Mouse (Mus musculus) gonadal fat pad, adult 2 months (tissue): ENCODE data around the gene Apol7a. TPM values are rescaled to one million over a fixed set of nuclear protein-coding genes. Genes with fewer than 3 reads are reported as not detected.

ENCODE experiments used
- DNase-seq: peaks from one replicate; pipeline ENCODE4 v3.0.0-alpha.2; 2012; ENCODE audit warnings: low read depth
- polyA plus RNA-seq: library from polyadenylated mRNA; depleted of rRNA; stranded (reverse); fragments of >200 nt; gene quantifications from 2 replicates; pipeline ENCODE4 v1.2.3, GENCODE M21; 2012

Gene Apol7a
- polyA plus RNA-seq, 1 experiment = 0.38 TPM

DNA sequence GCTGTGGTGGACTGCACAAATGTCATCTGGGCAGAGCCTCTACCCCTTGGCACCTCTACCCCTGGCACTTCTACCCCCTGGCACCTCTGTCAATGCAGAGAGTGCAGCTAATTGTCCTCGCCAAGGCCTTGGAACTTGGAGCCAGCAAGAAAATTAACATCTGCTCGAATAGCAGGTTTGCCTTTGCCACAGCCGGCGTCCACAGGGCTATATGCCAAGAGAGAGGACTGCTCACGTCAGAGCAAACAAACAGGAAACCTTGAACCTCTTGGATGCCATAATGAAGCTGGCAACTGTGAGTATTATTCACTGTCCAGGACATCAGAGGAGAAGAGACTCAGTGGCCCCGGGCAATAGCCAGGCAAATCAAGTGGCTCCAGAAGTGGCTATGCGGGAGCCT lies 22.0 kb downstream of the Apol7a start:
- DNase-seq = no peak

GRCm38 (mm10) chr15:77370588-77370987 lies 28.3 kb downstream of the Apol7a start:
- DNase-seq = no peak

- DNase-seq = no peak
These were observed 28.9 kb downstream of the Apol7a start for GRCm38 (mm10) chr15:77369981-77370380.

DNA sequence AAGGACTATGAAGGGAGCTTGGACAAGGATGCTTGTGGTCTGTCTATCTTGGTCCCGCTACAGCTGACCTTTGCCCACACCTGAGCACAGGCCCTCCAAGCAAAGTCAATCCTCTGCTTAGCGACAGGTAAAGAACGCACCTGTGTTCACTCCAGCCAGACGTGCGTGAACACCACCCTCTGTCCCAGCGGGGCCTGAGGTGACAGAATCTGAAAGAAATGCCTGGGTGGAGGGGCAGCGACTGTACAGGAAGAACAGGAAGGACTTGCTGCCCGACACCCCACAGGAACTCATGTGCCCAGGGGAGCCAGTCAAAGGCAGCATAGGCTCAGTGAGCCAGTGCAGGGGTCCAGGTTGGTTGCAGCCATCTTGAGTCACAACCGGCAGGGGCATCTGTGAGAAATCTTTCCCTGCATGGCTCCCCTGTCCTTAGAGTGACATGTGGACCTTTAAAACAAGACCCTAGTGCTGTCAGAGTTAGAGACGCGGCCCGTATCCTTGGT lies 30.0 kb downstream of the Apol7a start:
- no peak for DNase-seq

DNA sequence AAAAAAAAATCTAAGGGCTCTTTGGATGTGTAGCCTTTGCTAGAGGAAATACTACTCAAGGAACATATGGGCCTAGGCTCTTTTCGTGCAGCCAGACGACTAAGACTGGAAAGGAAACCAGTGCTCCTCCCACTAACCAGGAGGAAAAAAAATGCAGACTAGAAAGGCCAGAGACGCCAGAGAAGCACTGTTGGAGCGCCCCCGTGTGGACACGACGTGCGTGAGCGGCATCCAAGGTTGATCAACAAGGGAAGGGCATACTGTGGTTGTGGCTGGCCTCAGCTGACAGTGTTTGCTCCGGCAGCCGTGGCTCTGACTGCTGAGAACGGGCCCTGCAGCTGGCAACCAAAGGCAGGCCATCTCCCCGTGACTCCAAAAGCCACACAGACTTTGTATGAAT lies 30.8 kb downstream of the Apol7a start:
- peak; percentile 40 for DNase-seq

DNA sequence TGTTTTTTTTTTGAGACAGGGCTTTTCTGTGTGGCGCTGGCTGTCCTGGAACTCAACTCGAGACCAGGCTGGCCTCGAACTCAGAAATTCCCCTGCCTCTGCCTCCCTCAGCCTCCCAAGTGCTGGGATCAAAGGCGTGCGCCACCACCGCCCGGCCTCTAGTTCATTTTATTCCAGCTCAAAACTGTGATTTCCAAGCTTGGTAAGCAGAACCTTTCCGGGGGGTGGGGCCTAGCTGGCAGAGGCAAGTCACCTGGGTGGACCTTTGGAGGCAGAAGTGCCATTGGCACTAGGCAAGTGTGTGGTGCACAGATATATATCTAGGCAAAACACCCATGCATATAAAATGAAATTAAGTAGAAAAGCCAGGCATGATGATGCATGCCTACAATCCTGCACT lies 31.4 kb downstream of the Apol7a start:
- no peak for DNase-seq

DNA sequence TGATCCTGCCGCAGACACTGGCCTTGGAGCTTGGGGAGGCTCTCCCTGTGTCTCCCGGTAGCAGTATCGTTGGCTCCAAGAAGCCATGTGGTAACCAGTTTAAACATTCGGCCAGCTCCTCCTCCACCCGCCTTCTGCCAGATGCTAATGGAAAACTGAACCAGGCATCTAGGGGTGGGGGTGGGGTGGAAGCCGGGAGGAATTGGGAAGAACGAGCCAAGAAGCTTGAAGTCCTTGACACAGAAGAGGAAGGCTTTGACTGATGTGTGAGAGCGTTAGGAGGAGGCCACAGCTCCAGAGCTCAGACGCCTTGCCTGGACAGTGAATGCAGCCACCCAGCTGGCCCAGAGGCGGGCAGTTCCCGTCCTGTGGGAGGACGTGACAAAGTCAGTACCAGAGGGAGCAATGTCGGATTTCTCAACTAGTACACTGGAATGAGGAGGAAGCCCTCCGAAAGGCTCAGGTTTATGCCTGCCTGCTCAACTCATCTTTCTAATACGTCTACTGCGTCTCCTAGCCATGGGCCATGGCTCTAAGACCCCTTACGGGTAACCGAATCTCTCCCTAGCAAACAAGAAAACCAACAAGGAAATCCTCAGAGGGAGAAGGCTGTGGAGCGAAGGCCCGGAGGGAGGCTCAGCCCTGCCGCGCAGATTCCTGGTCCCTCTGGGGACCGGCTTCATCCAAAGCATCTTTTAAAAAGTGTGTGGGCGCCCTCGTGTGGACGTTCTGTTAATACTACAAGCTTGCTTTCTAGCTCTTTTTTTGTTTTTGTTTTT lies 32.0 kb downstream of the Apol7a start:
- DNase-seq = no peak

DNA sequence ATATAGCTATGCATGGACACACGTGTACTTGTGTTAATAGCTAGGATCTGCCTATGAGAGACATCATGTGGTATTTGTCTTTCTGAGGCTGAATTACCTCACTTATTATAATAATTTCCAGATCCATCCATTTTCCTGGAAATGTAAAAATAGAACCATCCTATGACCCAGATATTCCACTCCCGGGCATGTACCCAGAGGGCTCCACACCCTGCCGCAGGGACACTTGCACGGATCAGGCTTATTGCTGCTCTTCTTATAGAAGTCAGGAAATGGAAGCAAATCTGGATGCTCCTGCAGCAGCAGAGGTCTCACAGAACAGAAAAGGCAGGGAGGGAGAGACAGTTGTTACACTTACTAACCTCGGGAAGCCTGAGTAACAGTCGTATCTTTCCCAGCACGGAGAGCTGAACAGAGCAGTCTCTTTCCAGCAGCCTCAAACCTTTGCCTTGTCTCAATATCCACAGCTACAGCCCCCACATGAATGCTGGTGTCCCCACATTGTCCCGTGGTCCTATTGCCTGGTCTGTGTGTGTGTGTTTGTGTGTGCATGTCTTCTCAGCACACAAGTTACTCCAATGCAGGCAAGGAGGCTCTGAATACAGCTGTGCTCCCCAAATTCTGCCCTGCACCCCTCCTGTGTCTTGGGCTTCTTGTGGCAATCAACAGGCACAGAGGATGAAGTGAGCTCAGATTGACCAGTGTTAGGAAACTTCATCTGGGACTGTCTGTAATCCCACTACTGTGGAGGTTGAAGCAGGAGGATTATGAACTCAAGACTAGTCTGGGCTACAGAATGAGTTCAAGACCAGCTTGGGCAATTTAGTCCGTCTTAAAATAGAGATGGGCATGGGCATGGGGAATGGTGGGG lies 33.0 kb downstream of the Apol7a start:
- no peak for DNase-seq

GRCm38 (mm10) chr15:77364026-77364425 lies 34.9 kb downstream of the Apol7a start:
- DNase-seq = no peak

GRCm38 (mm10) chr15:77363578-77363977 lies 35.3 kb downstream of the Apol7a start:
- DNase-seq = no peak

DNA sequence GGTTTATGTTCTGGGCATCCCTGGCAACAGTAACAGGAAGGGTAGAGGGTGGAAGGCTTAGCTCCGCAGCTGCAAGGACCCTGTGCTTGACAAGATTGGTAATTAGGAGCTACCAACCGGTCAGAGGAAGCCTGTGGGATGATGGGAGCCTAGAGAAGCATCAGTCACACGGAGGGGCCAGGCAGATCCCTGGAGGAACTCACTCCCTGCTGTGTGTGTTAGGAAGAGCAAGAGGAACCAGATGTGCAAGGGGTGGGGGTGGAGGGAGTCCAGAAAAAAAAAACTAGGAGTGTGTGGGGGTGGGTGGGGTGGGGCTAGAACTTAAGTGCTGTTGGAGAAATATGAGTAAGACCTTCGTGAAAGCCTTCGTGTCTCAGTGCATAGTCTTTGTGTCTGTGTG lies 36.0 kb downstream of the Apol7a start:
- no peak for DNase-seq

DNA sequence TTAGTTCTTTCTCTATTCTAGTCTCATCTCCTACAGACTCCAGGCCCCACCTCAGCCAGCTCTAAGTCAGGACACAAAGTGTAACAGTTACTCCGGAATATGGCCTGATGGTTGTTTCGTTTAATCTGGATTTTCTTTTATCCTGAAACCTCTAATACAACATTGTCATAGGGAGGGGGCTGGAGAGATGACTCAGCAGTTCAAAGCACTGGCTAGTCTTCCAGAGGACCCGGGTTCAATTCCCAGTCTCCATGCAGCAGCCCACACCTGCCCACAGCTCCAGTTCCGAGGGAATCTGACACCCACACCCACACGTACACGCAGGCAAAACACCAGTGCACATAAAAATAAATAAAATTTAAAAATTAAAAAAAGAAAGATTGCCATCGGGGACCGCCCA lies 39.0 kb downstream of the Apol7a start:
- no peak for DNase-seq

GRCm38 (mm10) chr15:77359486-77359885 lies 39.4 kb downstream of the Apol7a start:
- no peak for DNase-seq

GRCm38 (mm10) chr15:77359084-77359483 lies 39.8 kb downstream of the Apol7a start:
- DNase-seq = no peak

DNA sequence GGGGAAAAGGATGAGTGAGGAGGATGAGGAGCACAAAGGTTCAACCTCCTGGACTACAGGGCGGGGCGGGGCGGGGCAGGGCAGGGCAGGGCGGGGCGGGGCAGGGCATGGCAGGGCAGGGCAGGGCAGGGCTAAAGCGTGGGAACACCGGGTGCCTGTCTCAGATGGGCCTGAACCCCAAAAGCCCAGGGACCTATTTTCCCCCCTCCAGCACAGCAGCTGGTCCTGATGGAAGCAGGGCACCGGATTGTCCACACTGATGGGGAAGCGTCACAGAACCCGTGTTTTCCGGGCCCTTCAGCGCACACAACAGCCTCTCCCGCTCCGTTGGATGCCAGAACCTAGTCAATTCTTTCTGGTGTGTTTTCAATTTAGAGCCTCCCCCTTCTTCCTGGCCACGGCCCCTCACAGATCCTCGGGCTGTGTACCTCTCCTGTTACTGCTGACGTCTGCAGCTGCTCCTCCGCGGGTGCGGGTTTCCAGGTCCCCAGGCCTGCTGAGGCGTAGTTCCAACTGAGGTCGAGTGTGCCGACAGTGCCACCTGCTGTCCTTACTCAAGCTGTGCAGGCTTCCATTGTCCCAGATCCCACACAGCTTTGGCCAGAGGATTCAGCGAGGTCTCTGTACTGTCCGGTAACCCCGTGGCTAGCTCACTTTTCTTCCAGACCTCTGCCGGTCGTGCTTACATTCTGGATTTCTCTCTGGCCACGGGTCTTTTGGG lies 40.4 kb downstream of the Apol7a start:
- no peak for DNase-seq

DNA sequence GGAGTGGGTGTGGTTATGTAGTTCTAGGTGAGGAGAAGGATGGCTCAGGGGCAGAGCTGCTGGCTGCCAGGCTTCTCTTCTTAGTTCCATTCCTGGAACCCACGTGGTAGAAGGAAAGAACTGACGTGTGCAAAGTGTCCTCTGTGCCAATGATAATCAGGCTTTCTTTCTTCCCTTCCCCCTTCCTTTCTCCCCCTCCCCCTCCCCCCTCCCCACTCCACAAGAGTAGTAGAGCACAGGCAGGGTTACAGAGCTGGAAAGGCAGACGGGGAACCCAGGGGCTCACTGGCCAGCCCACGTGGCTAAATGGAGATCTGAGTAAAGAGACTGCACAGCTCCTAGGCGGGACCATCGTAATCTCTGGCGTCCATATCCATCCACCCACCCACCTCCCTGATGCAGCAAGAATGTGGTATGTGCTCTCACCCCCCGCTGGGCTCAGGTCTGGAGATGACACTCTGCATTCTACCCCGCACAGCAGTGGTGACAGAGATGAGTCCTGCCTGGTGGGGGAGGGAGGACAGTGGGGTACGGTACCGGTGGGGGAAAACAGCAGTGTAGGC lies 42.6 kb downstream of the Apol7a start:
- no peak for DNase-seq

DNA sequence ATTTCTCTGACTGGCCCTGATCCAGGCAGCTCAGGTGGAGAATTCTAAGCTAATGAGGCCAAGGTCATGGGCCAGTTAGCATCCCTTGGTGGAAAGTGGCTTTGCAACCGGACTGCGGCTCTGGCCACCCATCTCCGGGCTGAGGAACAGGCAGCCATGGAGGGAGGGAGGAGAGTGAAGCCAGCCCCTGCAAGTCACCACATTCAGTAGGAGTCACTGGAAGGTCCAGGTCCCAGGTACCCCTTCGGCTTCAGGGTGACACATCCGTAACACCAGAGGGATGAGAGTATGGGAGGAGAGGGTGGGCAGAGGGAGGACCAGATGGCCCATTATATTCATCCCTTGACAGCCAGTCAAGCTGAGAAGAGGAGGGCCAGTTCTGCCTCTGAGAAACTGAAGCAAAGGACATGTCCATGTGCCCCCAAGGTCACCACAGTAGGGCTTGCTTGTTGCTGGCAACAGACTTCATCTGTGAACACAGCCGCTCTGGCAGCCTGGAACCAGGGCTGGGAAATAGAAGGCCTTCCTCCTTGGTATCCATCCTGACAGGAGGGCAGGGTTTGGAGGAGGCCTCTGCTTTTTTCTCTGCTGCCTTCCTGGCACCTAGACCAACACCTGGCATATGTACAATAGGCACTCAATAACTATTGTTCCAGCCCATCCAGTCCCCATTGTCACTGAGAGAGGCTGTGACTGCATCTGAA lies 43.9 kb downstream of the Apol7a start:
- no peak for DNase-seq

- no peak for DNase-seq
These were observed 44.4 kb downstream of the Apol7a start for GRCm38 (mm10) chr15:77354496-77354847.

- no peak for DNase-seq
These were observed 45.1 kb downstream of the Apol7a start for GRCm38 (mm10) chr15:77353764-77354163.

- DNase-seq = no peak
These were observed 46.0 kb downstream of the Apol7a start for GRCm38 (mm10) chr15:77352863-77353262.

DNA sequence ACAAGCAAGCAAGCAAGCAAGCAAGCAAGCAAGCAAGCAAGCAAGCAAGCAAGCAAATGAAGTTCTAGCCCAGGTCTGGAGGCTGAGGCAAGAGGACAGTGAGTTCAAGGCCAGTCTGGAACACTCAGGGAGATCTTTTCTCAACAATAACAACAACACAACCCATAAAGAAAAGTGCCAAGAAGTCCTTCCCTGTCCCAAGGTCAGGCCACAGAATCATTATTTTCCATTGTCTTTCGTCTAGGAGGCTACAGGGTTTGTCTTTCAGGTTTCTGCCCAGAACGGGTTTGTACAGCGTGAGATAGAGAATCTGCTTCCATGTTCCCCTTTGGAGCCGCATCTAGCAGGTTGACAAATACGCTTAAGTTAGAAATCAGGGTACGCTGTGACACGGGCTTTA lies 48.8 kb downstream of the Apol7a start:
- no peak for DNase-seq
